Mouse (Mus musculus): ENCODE results near the gene Stk31. TPM values are rescaled to one million over a fixed set of nuclear protein-coding genes. Genes with fewer than 3 reads are reported as not detected.

Gene Stk31
- polyA plus RNA-seq, 1 experiment from 2014 or later: 0.11 TPM

Other genes with a start within 250 kb of the Stk31 start
- gene Igf2bp3, start 180.6 kb upstream of the Stk31 start, polyA plus RNA-seq (2016; fragmentation: Nextera tagmentation; extraction: Ambion mirVana): 68.6 and 69.2 TPM in 2 replicates
- 72.2 and 72.5 TPM in 2 replicates for gene Tra2a, start 131.6 kb upstream of the Stk31 start, polyA plus RNA-seq (2016; fragmentation: Nextera tagmentation; extraction: Ambion mirVana)
- gene Ccdc126, start 76.3 kb upstream of the Stk31 start, polyA plus RNA-seq (2016; fragmentation: Nextera tagmentation; extraction: Ambion mirVana): 7.4 and 8.1 TPM in 2 replicates
- gene Fam221a, start 27.9 kb upstream of the Stk31 start, polyA plus RNA-seq (2016; fragmentation: Nextera tagmentation; extraction: Ambion mirVana): 3.6 and 3.9 TPM in 2 replicates